Mouse (Mus musculus) kidney, postnatal 0 days (tissue): ENCODE measurements at regions not wholly inside any gene's neighbourhood (a gene's known extent, or its start where the extent isn't known, plus 50 kb on each side); places are given as distances from the start of the nearest gene placed in this dataset.

Experiments used
- ATAC-seq: fragments of 200-750 bp; cut with Nextera tagmentation; replicated peaks from 2 replicates; pipeline ENCODE4 v1.8.0; 2017; ENCODE audit warnings: low read depth, moderate number of reproducible peaks, moderate TSS enrichment, moderate library complexity; ENCODE audit not compliant: low FRiP score
- DNase-seq: peaks from one replicate; pipeline ENCODE4 v3.0.0-alpha.2; 2016; ENCODE audit warnings: low spot score
- H3K27ac ChIP-seq: fragments of 300-500 bp; sonication (generic); 2 replicates; pipeline ENCODE4 v1.5.1; 2014; ENCODE audit warnings: mild to moderate bottlenecking
- H3K27me3 ChIP-seq: fragments of 300-500 bp; sonication (generic); 2 replicates; pipeline ENCODE4 v1.6.1; 2014; ENCODE audit warnings: low read length, mixed read lengths; ENCODE audit not compliant: insufficient read depth
- H3K36me3 ChIP-seq: fragments of 300-500 bp; sonication (generic); 2 replicates; pipeline ENCODE4 v1.6.1; 2014; ENCODE audit warnings: low read length, mixed read lengths; ENCODE audit not compliant: insufficient read depth
- H3K4me1 ChIP-seq: fragments of 300-500 bp; sonication (generic); replicated peaks from 2 replicates; pipeline ENCODE4 v1.6.1; 2014; ENCODE audit warnings: antibody characterized with exemption, low read length, mixed read lengths; ENCODE audit not compliant: insufficient read depth
- H3K4me2 ChIP-seq: fragments of 300-500 bp; sonication (generic); 2 replicates; pipeline ENCODE4 v1.6.1; 2014; ENCODE audit warnings: mild to moderate bottlenecking, low read length, moderate library complexity, mixed read lengths
- H3K4me3 ChIP-seq: fragments of 300-500 bp; sonication (generic); replicated peaks from 2 replicates; pipeline ENCODE4 v1.5.1; 2014; ENCODE audit warnings: low read depth, low read length
- H3K9ac ChIP-seq: fragments of 300-500 bp; sonication (generic); 2 replicates; pipeline ENCODE4 v1.6.1; 2014; ENCODE audit warnings: low read depth, low read length
- H3K9me3 ChIP-seq: fragments of 300-500 bp; sonication (generic); replicated peaks from 2 replicates; pipeline ENCODE4 v1.6.1; 2016; ENCODE audit warnings: low read length, inconsistent platforms, mixed read lengths
- CTCF ChIP-seq: IDR thresholded peaks from 2 replicates; pipeline ENCODE4 v1.5.1; 2016; ENCODE audit warnings: antibody characterized with exemption, low read depth, mild to moderate bottlenecking, moderate library complexity
- WGBS: fragments of 180-500 bp; shearing (Covaris S2); extraction: QIAGEN DNeasy Blood & Tissue Kit; methylation state at CpG from one replicate; pipeline ENCODE4 v1.1.7; 2014; 5-methylcytosine and 5-hydroxymethylcytosine counted together

- TF ChIP-seq CTCF, result no peak
- H3K9ac ChIP-seq, result no peak overlapping the region
- H3K4me1 ChIP-seq, result no peaks in the 10 kb centered on the region; the same call in 1 of the 2 replicates
- no peak overlapping the region for H3K4me3 ChIP-seq
- H3K27me3 ChIP-seq, result no peaks in the 10 kb centered on the region
- H3K27ac ChIP-seq, result no peak overlapping the region
- H3K9me3 ChIP-seq, result no peaks in the 10 kb centered on the region
- DNase-seq, result no peak
- H3K36me3 ChIP-seq, result no peaks in the 10 kb centered on the region
- no peak overlapping the region for H3K4me2 ChIP-seq
- ATAC-seq, result no peak
- WGBS, result 29% methylated on average over 3 of the region's 3 CpGs
These were observed 356.5 kb upstream of the Cdh6 start for GRCm38 (mm10) chr15:13529960-13530359.

GRCm38 (mm10) chr15:13529050-13529449 is 355.6 kb upstream of the Cdh6 start:
- no peak overlapping the region for H3K27ac ChIP-seq
- H3K36me3 ChIP-seq, result no peaks in the 10 kb centered on the region
- WGBS, result 46% methylated on average over 4 of the region's 4 CpGs
- no peak overlapping the region for H3K4me3 ChIP-seq
- DNase-seq (peak; percentile 41), ATAC-seq (no peak)
- H3K27me3 ChIP-seq, result no peaks in the 10 kb centered on the region
- no peaks in the 10 kb centered on the region for H3K9me3 ChIP-seq
- H3K4me2 ChIP-seq, result no peak overlapping the region
- TF ChIP-seq CTCF, result no peak
- no peaks in the 10 kb centered on the region; the same call in 1 of the 2 replicates for H3K4me1 ChIP-seq
- H3K9ac ChIP-seq, result no peak overlapping the region
